ENCODE assay signal across 21 mouse cellular contexts in the genomic region with DNA sequence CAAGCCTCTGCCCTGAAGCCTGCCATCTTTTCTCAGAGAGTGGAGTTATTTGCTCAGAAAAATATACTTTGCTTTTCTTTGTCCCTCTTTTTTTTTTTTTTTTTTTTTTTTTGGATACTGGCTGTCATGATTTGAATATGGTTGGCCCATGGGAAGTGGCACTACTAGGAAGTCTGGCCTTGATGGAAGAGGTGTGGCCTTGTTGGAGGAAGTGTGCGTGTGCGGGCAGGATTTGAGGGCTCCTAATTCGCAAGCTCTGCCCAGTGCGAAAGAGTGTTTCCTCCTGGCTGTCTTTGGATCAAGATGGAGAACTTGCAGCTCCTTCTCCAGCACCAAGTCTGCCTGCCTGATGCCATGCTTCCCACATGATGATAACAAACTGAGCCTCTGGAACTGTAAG.
"Had no signal": no experiment of that assay in that cellular context is flagged by ENCODE, and none has a peak within 500 bp of the region (broad histone marks: within the 10 kb centered on the region; RNA-seq: fewer than 3 reads in every experiment).

No protein-coding gene starts in this region.

- H3K4me1 ChIP-seq: limb, embryonic 10.5 days; limb, embryonic 13.5 days; liver, embryonic 12.5 days; liver, embryonic 15.5 days; lung, embryonic 15.5 days had no signal

- H3K9ac ChIP-seq: limb, embryonic 13.5 days; liver, embryonic 12.5 days; liver, embryonic 15.5 days; lung, embryonic 15.5 days had no signal

- H3K27me3 ChIP-seq: limb, embryonic 13.5 days; liver, embryonic 12.5 days; liver, embryonic 15.5 days; lung, embryonic 15.5 days had no signal

- H3K36me3 ChIP-seq: limb, embryonic 10.5 days; limb, embryonic 13.5 days; liver, embryonic 12.5 days; liver, embryonic 15.5 days; lung, embryonic 15.5 days had no signal

- DNase-seq: kidney, postnatal 25 days; layer of hippocampus, adult 9-11 months; liver; lung, adult 18-20 months; lung, postnatal 10 days; lung, postnatal 36 days; right cerebral cortex, adult 18-20 months; right cerebral cortex, postnatal 14 days; right cerebral cortex, postnatal 4 days; thymus, adult 2 months; thymus, postnatal 14 days; thymus, postnatal 4 days had no signal

- ATAC-seq: liver, embryonic 12.5 days; midbrain, embryonic 16.5 days had no signal

- H3K27ac ChIP-seq: kidney, postnatal 0 days; layer of hippocampus, adult 2 months; limb, embryonic 10.5 days; limb, embryonic 13.5 days; liver, embryonic 12.5 days; liver, embryonic 15.5 days; lung, embryonic 15.5 days; stomach, postnatal 0 days had no signal

- H3K4me3 ChIP-seq: layer of hippocampus, adult 2 months; limb, embryonic 10.5 days; limb, embryonic 13.5 days; liver, embryonic 12.5 days; liver, embryonic 15.5 days; lung, embryonic 15.5 days had no signal

- H3K9me3 ChIP-seq: limb, embryonic 10.5 days; limb, embryonic 13.5 days; liver, embryonic 12.5 days; liver, embryonic 15.5 days; lung, embryonic 15.5 days had no signal

- H3K4me2 ChIP-seq: limb, embryonic 13.5 days; liver, embryonic 12.5 days; liver, embryonic 15.5 days; lung, embryonic 15.5 days had no signal
